Mouse (Mus musculus): ENCODE measurements around the gene Bnip1. TPM values are rescaled to one million over a fixed set of nuclear protein-coding genes. Genes with fewer than 3 reads are reported as not detected.

Gene Bnip1
- total RNA-seq, 1 experiment from 2014 or later: 31.8 TPM

GRCm38 (mm10) chr17:26838191-26838910, 57.5 kb downstream of the Bnip1 start:
- ATAC-seq (ENCODE audit: extremely low read depth, insufficient number of reproducible peaks, low FRiP score, poor library complexity, severe bottlenecking): no peak

GRCm38 (mm10) chr17:26838911-26839717, 58.2 kb downstream of the Bnip1 start:
- ATAC-seq (ENCODE audit: extremely low read depth, insufficient number of reproducible peaks, low FRiP score, poor library complexity, severe bottlenecking): no peak

GRCm38 (mm10) chr17:26839718-26840438, 59.0 kb downstream of the Bnip1 start:
- no peak for ATAC-seq (ENCODE audit: extremely low read depth, insufficient number of reproducible peaks, low FRiP score, poor library complexity, severe bottlenecking)

GRCm38 (mm10) chr17:26840439-26840780, 59.5 kb downstream of the Bnip1 start:
- ATAC-seq (ENCODE audit: extremely low read depth, insufficient number of reproducible peaks, low FRiP score, poor library complexity, severe bottlenecking): no peak

- no peak for ATAC-seq (ENCODE audit: extremely low read depth, insufficient number of reproducible peaks, low FRiP score, poor library complexity, severe bottlenecking)
Observed at GRCm38 (mm10) chr17:26840922-26841731, 60.3 kb downstream of the Bnip1 start.

GRCm38 (mm10) chr17:26841981-26842380, 61.1 kb downstream of the Bnip1 start:
- no peak for ATAC-seq (ENCODE audit: extremely low read depth, insufficient number of reproducible peaks, low FRiP score, poor library complexity, severe bottlenecking)

Other genes with a start within 250 kb of the Bnip1 start
- gene Ergic1, start 219.6 kb upstream of the Bnip1 start, total RNA-seq (2017): 22.7 and 26.3 TPM in 2 replicates
- gene Dusp1, start 218.9 kb upstream of the Bnip1 start, total RNA-seq (2017): 1,076 and 1,086 TPM in 2 replicates
- gene Atp6v0e, start 117.8 kb upstream of the Bnip1 start, total RNA-seq (2017): 252 and 266 TPM in 2 replicates
- 181 and 193 TPM in 2 replicates for gene Crebrf, start 65.4 kb upstream of the Bnip1 start, total RNA-seq (2017)
- not detected in 2 replicates for gene Nkx2-5, start 63.9 kb downstream of the Bnip1 start, total RNA-seq (2017)
- 2.2 and 6.8 TPM in 2 replicates for gene Kifc5b, start 136.0 kb downstream of the Bnip1 start, total RNA-seq (2017)
- gene Phf1, start 152.0 kb downstream of the Bnip1 start, total RNA-seq (2017): 80.8 and 95.3 TPM in 2 replicates
- gene Cuta, start 158.5 kb downstream of the Bnip1 start, total RNA-seq (2017): 19.9 and 22.3 TPM in 2 replicates
- 0.86 and 0.93 TPM in 2 replicates for gene Syngap1, start 160.2 kb downstream of the Bnip1 start, total RNA-seq (2017)
- 20.9 and 32.8 TPM in 2 replicates for gene Zbtb9, start 192.1 kb downstream of the Bnip1 start, total RNA-seq (2017)
- gene Bak1, start 247.9 kb downstream of the Bnip1 start, total RNA-seq (2017): 27.1 and 32.5 TPM in 2 replicates